Mouse (Mus musculus) yolk sac, embryonic 10.5 days (tissue): ENCODE measurements at regions not wholly inside any gene's neighbourhood (a gene's known extent, or its start where the extent isn't known, plus 50 kb on each side); places are given as distances from the start of the nearest gene placed in this dataset.
"Not testable (repeated sequence)": the region's sequence is repeated elsewhere in the genome, so short reads cannot be mapped to it uniquely, and the experiment has no call there.

Experiments
- DNase-seq: peaks from one replicate; pipeline ENCODE4 v3.0.0-alpha.2; 2017; ENCODE audit warnings: low spot score

DNA sequence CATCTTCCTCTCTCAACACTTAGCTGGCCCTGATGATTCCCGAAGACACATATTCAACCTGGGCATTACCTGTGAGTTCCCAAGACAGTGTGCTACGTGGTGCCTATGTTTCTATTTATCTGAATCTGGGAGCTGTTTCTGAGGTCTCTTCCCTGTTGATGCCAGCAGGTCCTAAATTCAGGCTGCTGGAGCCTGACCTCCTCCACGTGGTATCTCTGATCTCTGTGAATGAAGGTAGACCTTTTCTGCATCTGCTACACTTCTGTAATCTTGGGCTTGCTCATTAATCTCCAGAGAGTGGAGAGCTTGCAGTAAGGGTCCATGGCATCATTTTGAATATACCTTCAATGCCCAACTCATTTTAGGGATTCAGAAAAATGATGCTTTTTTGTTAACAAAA is 215.8 kb downstream of the Pten start:
- DNase-seq: no peak

DNA sequence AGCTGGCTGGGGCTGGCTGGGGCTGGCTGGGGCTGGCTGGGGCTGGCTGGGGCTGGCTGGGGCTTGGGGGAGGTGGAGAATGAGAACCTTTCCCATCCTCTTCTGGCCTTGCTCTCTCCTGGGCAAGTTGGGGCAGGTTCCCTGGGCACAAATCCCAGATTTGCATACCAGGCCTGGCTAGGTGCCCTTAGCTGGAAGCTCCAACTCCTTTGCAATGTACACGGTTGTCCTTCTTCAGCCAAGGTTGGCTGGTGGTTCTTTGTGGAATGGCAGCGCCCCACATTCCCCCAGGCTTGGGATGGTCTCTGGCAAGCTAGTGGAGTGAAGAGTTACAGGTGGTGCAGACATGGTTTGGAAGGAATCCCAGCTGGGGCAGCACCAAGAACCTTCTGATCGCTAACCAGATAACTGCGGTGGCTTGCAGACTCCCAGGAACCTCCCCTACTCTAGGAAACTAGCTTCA is 217.5 kb downstream of the Pten start:
- DNase-seq: no peak

DNA sequence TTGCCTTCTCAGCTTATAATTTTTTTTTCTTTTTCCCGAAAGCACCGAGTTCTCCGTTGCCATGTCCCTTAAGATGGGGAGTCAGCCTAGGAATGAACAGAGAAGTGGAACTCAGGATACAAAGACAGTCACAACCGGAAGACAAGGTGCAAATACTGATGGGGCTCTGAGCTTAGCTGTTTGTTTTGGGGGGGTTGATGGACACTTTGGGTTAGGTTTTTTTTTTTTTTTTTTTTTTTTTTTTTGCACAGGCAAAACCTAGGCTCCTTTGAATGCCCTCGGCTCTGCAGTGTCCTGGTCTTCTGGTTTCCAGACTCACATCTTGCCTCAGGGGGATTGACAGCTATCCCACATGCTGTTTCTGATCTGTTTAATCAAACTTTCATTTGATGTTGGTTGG is 218.0 kb downstream of the Pten start:
- no peak for DNase-seq

DNA sequence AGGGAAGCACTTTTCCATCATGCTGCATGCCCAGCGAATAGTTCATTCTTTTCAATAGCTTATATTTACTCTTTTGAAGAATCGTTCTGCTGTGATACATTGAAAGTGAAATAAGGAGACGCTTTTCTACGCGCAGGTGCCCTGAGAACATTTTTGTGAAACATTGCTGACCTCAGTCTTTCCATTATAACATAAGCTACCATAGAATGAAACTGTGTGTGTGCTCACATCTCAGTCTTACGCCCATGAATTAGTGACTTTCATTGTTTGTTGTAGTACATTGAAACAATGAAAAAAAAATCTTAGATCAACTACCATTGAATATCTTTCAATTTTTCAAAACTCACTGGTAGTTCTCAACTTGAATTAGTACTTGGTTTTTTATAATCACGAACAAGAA is 219.2 kb downstream of the Pten start:
- DNase-seq: no peak

DNA sequence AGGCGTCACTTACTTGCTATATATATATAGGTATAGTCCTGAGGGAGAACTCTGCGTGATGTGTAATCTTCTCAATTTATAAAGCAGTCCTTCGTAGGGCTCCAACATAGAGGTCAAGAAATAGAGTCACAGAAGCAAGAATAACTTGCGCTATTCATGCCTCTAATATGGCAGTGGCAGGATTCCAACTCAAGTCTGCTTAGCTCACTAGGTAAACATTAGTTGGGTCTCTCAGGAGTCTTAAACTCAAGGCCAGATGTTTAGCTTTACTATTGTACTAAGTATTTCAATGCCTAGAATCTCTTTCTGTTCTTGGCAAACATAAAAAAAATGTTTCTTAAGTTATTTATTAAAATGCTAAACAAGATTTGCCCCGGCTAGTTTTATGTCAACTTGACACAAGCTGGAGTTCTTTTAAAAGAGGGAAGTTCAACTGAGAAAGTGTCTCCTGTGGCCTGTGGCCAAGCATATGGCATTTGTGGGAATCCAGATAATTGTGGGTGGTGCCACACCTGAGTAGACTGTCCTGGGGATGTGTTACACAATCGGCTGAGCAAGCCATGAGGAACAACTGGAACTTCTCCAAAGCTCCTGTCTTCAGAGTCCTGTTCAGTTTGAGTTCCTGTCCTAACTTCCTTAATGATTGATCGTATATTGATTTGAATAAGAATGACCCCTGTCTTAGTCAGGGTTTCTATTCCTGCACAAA is 220.9 kb downstream of the Pten start:
- DNase-seq: no peak

DNA sequence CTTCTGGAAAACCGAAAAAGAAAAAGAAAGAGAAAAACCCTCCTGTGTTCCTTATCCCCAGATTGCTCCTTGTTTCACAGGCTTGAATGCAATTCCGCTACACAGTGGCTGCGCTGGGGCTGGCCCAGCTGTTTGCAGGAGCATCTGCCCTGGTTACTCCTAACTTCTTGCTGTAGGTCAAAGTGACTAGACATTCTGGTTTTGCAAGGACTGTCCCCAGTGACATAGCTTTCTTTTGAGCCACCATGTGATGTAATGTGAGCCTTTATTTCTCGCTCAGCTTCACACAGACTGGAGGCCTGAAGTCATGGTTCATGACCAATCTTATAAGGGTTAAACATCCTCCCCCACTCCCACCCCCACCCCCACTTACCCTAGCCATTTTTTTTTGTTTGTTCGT is 222.8 kb downstream of the Pten start:
- no peak for DNase-seq

DNA sequence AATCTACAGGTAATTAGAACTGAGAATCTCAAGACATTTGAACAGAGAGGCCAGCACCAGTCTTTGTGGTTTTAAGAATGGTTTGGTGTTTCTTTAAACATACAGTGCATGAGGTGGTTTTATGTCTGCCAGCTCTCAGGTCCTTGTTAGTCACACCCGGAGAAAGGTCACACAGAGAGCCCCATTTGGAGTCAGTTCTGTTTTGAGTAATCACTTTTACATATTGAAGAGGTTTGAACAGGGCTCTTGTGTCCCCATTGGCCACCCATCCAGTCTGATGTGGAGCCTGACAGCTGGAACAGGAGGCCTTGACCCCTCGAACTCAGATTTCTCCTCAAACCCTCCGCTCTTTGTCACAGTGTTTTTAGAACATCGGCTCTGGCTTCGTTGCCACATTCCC is 231.4 kb downstream of the Pten start:
- no peak for DNase-seq

DNA sequence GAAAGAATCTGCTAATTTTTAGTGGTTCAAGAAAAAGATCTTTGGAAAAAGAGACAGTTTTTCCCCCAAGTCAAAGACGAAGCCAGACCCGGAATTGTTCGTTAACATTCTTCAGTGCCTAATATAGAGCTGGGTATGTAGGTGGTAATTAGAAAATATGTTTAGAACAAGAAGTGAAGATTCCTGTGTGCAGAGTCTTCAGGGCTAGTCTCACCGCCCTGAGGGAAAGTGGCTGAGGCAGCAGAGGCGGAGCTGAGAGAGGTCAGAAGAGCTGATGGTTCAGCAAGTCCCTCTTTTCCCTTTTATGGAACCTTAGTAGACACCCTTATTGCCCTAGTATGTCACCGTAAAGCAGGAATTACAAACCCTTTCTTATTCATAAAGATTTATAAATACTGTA is 232.0 kb downstream of the Pten start:
- DNase-seq: no peak

DNA sequence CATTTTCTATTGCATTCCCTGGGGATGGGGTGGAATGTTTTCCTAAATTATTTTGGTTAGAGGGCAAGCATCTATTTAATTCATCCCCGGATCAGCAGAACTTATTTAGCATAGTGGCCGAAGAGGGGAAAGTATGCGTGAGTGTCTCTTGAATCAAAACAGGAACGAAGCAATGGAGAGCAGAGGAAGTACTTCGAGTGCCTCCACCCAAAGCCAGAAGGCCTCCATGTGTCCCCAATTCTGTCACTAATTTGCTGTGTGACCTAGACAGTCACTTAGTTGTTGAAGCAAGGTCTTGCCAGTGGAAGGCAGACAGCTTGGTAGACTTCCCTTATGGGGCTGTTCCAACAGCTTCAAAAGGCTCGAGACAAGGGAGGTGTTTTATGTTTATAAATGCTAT is 233.3 kb downstream of the Pten start:
- DNase-seq: no peak

DNA sequence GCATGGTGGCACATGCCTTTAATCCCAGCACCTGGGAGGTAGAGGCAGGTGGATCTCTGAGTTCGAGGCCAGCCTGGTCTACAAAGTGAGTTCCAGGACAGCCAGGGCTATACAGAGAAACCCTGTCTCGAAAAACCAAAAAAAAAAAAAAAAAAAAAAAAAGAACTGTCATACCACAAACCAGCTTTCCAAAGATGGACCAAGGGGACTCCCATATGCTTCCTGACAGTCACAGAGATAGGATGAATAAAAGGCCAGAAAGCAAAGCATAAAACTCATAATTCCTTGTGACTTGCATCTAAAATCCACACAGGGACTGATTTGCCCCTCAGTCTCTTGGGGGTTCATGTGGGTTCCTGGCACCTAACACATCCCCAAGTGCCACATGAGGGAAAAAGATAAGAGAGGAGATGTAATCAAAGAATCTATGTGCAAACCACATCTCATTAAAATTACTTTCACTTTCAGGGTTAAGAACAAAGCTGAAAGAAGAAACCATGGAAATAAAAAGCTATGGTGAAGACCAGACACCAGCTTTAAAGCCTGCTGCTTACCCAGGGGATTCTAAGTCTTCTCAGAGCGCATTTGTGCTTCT is 241.4 kb downstream of the Pten start:
- DNase-seq: no peak

DNA sequence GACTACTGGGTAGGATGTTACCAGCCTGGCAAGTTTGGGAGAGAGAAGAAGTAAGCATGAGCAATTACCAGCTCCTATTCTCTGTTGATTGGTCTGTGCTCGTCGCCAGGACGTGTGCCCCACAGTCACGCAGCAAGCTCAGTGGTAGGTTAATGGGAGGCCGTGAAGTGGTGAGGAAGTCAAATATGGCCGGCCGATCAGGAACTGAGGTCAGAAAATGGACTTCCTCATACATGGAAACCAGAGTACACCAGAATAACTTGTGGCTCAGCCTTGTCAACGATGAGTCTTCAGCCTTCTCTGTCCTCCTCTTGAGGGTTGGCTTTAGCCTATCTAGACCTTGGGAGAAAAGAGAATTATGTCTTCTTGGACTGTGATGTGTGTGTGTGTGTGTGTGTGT is 250.3 kb downstream of the Pten start:
- DNase-seq: no peak

DNA sequence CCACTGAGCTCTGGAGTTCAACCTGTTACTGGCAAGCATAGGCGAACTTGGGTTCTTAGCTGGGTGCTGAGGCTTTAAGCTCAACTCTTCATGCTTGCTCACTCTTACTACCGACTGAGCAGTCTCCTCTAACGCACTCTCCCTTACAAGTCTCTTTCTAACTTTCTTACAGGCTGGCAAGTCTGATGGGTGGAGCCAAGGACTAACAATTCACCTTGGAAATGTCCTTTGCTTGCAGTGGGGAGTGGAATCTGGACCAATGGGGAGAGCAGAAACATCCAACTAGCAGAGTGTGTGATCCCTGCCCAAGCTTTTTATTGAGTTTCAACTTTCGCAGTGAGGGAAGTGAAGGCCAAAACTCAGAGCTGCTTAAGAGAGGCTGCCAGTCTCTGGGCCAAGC is 250.8 kb downstream of the Pten start:
- no peak for DNase-seq

DNA sequence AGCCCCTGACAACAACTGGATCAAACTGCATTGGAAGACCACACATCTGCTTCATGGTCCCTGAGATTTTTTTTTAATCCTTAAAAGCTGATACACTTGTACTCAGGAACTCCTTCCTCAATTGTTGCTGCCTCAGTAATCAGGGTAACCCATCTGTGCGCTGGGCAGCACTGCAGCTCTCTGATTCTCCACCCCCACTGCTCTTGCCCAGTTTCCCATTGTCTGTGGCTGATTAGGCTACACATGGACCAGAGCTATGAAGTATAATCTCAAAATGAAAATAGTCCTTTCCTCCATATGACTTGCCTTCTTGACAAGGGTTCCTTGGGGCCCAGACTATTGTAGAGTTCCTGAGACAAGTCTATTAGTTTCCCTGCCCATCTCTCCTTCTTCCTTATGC is 251.5 kb downstream of the Pten start:
- DNase-seq: no peak

DNA sequence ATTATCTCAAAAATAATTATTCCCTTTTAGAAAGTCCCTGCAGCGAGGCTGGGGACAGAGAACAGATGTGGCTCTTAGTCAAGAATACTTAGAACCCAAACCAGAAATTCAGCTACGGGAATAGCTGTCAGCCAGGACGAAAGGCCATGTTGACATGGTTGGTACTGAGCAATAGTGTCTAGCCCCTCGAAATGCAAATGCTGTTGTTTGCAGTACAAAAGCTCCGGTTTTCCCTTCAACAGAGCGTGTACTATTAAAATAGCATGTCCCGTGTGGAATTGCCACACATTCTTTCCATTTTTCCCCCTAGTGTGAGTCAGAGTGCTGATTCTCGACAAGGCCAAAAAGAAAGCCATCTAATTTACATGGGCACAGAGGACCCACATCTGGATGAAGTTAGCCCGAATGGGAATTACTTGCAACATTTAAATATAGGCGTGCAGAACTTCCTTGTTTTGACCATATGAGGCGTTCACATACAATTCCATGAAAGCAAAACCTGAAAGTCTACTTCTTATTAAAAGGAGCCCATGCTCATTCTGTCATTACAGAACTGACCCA is 253.7 kb downstream of the Pten start:
- no peak for DNase-seq

DNA sequence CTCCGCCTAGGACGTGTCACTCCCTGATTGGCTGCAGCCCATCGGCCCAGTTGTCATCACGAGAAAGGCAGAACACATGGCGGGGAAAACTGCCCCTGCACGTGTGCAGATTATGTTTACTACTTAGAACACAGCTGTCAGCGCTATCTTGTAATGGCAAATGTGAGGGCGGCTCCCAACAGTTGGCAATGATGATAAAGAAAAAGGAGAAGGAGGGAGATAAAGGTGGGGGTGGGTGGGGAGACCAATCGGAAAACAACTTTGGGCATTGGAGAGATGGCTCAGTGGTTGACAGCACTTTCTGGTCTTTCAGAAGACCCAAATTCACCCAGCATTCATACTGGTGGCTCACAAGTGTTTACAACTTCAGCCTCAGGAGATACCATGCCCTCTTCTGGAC is 257.6 kb downstream of the Pten start:
- not testable (repeated sequence) for DNase-seq

DNA sequence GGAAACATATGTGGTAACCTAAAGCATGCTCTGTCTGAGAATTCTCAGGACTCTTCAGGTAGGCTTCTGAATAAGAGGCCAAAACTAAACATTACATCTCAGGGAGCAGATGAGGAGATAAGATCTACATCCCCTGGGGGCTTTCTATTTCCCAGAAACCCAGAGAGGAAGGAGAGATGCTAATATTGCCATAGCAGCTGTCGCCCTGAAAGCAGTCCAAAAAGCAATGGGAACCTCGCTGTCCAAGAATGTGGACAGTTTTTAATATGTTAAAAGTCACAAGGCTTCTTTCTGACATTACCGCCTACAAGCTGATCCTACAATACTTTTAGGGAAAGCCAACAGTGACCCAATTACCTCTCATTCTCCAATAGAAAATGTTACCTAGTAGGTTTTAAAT is 263.9 kb downstream of the Pten start:
- no peak for DNase-seq

DNA sequence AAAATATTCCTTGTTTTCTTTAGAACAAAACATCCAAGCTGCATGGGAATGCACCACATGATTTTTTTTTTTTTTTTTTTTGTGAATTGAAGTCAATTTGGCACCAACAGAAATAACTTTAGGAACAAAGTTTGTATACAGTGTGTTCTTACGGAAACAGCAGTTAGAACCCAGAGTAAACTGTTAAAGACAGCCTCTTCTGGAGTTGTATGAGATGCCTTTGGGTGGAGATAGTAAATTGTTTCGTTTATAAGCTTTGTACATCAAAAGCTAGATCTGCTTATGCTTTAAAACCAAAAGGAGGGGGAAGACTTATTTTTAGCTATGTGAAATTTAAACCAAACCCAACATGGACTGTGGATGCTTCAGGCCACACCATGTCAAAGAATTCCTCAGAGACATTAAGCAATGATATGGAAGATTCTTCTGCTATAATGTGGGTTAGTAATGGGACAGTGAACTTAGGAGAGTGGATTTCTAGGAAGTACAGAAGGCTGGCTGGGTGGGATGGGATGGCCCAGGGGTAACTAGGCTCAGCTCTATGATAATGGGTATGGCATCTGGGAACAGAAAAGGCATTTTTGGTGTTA is 265.6 kb downstream of the Pten start:
- no peak for DNase-seq

DNA sequence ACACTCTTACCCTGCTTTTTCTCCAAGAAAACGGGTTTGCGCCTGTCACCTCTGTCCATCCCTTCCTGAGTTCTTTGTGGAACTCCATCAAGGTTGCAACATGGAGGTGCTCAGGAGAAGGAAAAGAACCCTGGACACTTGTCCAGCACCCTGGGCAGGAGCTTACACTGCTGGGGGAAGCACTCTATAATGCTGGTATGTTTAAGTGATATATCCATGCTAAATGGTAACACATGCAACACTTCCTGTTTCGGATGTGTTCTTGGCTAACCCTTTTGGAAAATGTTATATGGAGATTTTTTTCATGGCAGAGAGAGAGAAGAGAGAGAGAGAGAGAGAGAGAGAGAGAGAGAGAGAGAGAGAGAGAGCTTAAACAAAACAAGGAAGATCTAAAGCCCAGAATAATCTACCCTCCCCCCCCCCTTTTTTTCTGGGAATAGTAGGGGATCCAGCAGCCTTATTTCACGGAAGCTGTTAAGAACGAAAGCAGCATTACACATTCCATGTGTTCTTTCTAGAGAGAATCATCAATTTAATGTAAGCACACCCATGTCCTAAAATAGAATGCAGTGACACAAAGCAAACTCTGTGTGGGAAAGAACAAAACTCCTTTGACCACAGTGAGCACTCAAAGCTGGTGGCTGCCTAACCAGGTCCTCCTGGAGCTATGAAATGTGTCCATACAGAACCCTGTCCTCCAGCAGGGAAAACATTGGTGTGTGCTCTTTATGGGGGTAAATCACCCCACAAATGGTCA is 272.6 kb downstream of the Pten start:
- DNase-seq: no peak

DNA sequence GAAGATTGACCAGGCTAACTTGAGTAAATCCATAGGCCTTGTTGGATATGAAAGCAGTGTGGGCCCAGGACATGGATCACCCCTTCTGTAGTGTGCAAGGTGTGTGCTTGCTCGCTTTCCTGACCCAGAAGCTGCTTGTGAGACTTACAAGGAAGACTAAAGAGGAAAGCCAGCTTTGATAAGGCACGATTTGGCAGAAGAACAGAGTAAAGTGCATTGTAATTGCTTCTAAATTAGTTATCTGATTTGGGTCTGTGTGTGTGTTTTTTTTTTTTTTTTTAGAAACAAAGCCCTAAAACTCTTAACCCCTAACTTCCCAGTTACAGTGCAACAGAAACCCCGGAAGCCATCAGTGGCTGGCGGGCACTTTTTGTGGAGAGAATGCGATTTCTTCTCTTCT is 283.2 kb downstream of the Pten start:
- DNase-seq: no peak

DNA sequence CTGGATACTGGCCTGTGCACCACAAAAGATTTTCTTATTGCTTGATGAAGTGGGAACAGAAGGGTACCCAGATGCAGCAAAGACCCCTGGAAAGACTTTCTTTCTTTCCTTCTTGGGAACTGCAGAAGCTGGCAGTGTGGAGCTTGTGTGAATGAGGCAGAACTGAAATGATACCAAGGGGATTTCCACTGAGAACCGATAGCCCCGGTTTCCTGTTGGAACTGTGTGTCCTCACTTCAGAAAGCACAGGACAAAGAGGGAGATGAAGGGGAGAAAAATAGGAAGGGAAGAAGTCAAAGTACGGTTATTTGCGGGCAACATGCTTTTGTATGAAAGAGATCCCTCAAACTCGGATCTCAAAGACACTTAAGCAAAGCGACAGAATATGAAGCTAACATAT is 283.7 kb downstream of the Pten start:
- DNase-seq: no peak

DNA sequence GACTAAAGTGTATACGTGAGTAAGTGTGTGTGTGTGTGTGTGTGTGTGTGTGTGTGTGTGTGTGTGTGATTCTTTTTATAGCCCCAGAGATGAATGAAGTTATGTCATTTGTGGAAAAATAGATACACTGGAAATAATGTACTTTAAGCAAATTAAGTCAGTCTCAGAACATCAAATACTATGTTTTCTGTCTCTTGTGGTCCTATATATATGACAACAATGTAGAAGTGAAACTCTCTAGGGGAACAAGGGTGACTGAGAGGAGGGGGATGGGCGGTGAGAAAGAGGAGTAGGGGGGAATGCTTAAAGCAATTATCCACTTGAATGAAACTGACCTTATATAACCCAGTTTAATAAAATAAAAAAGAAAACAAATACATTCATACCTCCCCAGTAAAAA is 285.5 kb downstream of the Pten start:
- no peak for DNase-seq

DNA sequence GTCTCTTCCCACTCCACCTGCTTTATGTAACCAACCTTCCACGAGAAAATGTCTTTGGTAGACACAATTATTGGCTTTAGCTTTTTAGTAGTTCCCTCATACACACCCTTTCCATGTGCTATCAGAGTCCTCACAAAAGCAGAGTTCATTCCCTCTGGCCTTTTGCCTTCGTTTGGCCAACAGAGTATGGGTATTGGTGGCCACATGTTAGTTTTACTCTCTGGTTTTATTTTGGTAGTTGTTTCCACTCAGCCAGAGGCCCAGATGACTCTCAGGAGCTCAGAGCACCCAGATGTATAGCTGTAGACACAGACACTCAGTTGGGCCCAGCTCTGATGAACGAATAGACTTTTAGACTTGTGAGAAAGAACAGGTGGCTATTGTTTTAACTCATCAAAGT is 286.4 kb downstream of the Pten start:
- DNase-seq: no peak
